Mouse (Mus musculus) forebrain, embryonic 11.5 days (tissue): ENCODE results near the gene Chchd6. TPM values are rescaled to one million over a fixed set of nuclear protein-coding genes. Genes with fewer than 3 reads are reported as not detected.

Experiments used
- ATAC-seq: fragments of 200-750 bp; cut with Nextera tagmentation; replicated peaks from 2 replicates; pipeline ENCODE4 v1.8.0; 2017; ENCODE audit warnings: moderate TSS enrichment; ENCODE audit not compliant: low FRiP score
- DNase-seq: peaks from one replicate; pipeline ENCODE4 v3.0.0-alpha.2; 2017; ENCODE audit warnings: low spot score
- H3K27ac ChIP-seq: fragments of 300-500 bp; sonication (generic); 2 replicates; pipeline ENCODE4 v1.5.1; 2014; ENCODE audit warnings: low read depth, low read length
- H3K27me3 ChIP-seq: fragments of 300-500 bp; sonication (generic); 2 replicates; pipeline ENCODE4 v1.6.1; 2014; ENCODE audit warnings: mild to moderate bottlenecking, low read length, mixed read lengths; ENCODE audit not compliant: control insufficient read depth, insufficient read depth
- H3K36me3 ChIP-seq: fragments of 300-500 bp; sonication (generic); 2 replicates; pipeline ENCODE4 v1.6.1; 2014; ENCODE audit warnings: mild to moderate bottlenecking, low read length, moderate library complexity, mixed read lengths; ENCODE audit not compliant: control insufficient read depth, insufficient read depth
- H3K4me1 ChIP-seq: fragments of 300-500 bp; sonication (generic); replicated peaks from 2 replicates; pipeline ENCODE4 v1.6.1; 2014; ENCODE audit warnings: low read length, mixed read lengths; ENCODE audit not compliant: control insufficient read depth, insufficient read depth
- H3K4me2 ChIP-seq: fragments of 300-500 bp; sonication (generic); 2 replicates; pipeline ENCODE4 v1.6.1; 2014; ENCODE audit warnings: low read depth, mild to moderate bottlenecking, low read length, moderate library complexity, mixed read lengths; ENCODE audit not compliant: severe bottlenecking
- H3K4me3 ChIP-seq: fragments of 300-500 bp; sonication (generic); 2 replicates; pipeline ENCODE4 v1.5.1; 2014; ENCODE audit warnings: low read depth, low read length
- H3K9ac ChIP-seq: fragments of 300-500 bp; sonication (generic); 2 replicates; pipeline ENCODE4 v1.6.1; 2014; ENCODE audit warnings: low read length
- H3K9me3 ChIP-seq: fragments of 300-500 bp; sonication (generic); 2 replicates; pipeline ENCODE4 v1.6.1; 2016; ENCODE audit warnings: low read length, mixed read lengths; ENCODE audit not compliant: control insufficient read depth
- WGBS: fragments of 180-500 bp; shearing (Covaris S2); extraction: QIAGEN DNeasy Blood & Tissue Kit; methylation state at CpG from one replicate; pipeline ENCODE4 v1.1.7; 2014; 5-methylcytosine and 5-hydroxymethylcytosine counted together
- polyA plus RNA-seq: library from polyadenylated mRNA; unstranded; fragments of >200 nt; fragmentation: Nextera tagmentation; extraction: Ambion mirVana; gene quantifications from 2 replicates; pipeline ENCODE4 v1.2.1, GENCODE M21; 2014

The Chchd6 gene
- polyA plus RNA-seq, 1 experiment from 2014 or later = 93.7 TPM

GRCm38 (mm10) chr6:89508725-89509124, 86.7 kb downstream of the Chchd6 start:
- Histone ChIP-seq H3K27ac (no peak overlapping the region), H3K36me3 (no peaks in the 10 kb centered on the region), H3K27me3 (no peaks in the 10 kb centered on the region), H3K9ac (no peak overlapping the region), H3K9me3 (no peaks in the 10 kb centered on the region), H3K4me2 (no peak overlapping the region), H3K4me1 (no peaks in the 10 kb centered on the region), H3K4me3 (no peak overlapping the region)
- 61% methylated on average over 2 of the region's 2 CpGs for whole genome bisulfite sequencing
- ATAC-seq = no peak
- no peak for DNase-seq

GRCm38 (mm10) chr6:89508263-89508662, 87.2 kb downstream of the Chchd6 start:
- H3K27ac ChIP-seq = no peak overlapping the region
- no peak overlapping the region for H3K4me3 ChIP-seq
- no peaks in the 10 kb centered on the region for H3K27me3 ChIP-seq
- DNase-seq = no peak
- H3K9me3 ChIP-seq = no peaks in the 10 kb centered on the region
- ATAC-seq = no peak
- no peaks in the 10 kb centered on the region for H3K36me3 ChIP-seq
- H3K4me2 ChIP-seq = no peak overlapping the region
- H3K4me1 ChIP-seq = no peaks in the 10 kb centered on the region
- H3K9ac ChIP-seq = no peak overlapping the region

DNA sequence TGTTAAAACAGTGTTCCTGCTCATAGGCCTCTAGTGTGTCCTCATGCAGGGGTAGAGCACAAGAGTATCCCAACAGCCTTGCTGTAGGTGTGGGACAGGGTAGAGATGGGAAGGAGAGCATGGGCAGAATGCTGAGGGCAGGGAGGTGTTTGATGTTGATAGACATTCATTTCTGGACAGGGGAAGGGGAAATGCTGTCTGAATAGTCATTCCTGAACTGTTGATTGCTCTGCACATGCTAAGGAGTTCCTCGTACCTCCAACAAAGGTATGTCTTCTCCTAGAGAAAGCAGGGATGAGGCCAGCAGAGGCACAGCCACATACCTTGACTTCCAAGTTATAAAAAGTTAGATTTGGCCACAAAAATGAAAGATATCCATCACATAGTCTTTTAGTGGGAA, 95.5 kb downstream of the Chchd6 start:
- H3K27ac ChIP-seq = no peak overlapping the region
- WGBS = 92% methylated on average over 1 of the region's 1 CpGs
- H3K9ac ChIP-seq = no peak overlapping the region
- no peaks in the 10 kb centered on the region for H3K4me1 ChIP-seq
- no peaks in the 10 kb centered on the region for H3K9me3 ChIP-seq
- no peak overlapping the region for H3K4me2 ChIP-seq
- no peaks in the 10 kb centered on the region for H3K27me3 ChIP-seq
- no peaks in the 10 kb centered on the region for H3K36me3 ChIP-seq
- no peak for DNase-seq
- no peak overlapping the region for H3K4me3 ChIP-seq
- ATAC-seq = no peak

DNA sequence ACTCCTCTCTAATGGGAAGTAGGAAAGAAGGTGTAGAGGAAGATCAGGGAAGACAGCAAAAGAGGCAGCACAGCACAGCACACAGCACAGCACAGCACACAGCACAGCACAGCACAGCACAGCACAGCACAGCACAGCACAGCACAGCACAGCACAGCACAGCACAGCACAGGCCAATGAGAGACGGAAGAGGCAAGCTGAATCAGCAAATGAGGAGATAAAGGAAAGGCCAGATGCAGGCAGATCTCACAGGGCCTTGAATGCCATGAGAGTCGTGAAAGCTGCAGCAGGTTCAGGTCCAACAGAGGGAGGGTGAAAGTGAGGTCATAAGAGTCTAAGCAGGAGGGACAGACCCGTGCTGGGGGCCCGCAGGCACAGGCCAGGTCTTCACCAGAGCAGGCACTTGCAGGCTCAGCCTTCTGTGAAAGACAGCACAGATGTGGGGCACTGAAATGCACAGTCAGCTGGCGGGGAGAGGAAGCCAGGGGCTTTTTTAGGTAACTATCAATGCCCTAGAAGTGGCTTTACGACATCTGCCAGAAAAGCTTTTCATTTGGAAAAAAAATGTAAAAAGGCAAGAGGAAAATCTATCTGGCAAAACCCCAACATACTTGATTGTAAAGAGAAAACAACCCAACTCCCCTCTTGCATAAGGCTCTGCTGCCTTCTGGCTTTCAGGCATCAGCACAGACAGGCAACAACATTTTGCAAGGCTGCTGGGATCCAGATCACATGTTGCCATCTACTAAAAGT, 96.5 kb downstream of the Chchd6 start:
- 67% methylated on average over 6 of the region's 6 CpGs for WGBS
- no peak for ATAC-seq

DNA sequence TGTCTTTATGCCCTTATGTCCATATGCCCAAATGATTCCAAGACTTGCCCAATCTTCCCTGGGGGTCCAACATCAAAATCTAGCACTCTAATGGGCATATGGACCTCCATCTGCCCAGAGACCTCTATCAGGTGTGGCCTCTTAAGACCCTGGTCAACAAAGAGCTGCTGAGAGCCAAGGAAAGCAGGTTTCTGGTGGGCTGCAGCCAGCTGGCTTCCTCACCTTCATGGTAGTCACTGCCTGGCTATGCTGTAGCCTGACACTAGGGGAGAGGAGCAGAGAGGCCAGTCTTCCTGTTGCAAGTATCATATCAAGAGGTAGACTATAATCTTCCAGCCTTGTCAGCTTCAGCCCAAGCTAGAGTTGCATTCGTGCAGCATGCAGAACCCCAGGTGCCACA, 98.5 kb downstream of the Chchd6 start:
- no peak overlapping the region for H3K4me3 ChIP-seq
- no peaks in the 10 kb centered on the region for H3K9me3 ChIP-seq
- no peaks in the 10 kb centered on the region for H3K4me1 ChIP-seq
- H3K27ac ChIP-seq = no peak overlapping the region
- H3K27me3 ChIP-seq = no peaks in the 10 kb centered on the region
- WGBS = 86% methylated on average over 1 of the region's 1 CpGs
- DNase-seq = no peak
- ATAC-seq = no peak
- no peak overlapping the region for H3K9ac ChIP-seq
- no peaks in the 10 kb centered on the region for H3K36me3 ChIP-seq
- no peak overlapping the region for H3K4me2 ChIP-seq

More for the DNA sequence above, 96.5 kb downstream of the Chchd6 start:
- Histone ChIP-seq H3K27me3 (no peaks in the 10 kb centered on the region), H3K9ac (no peak overlapping the region), H3K4me1 (no peaks in the 10 kb centered on the region), H3K36me3 (no peaks in the 10 kb centered on the region), H3K27ac (no peak overlapping the region), H3K4me2 (no peak overlapping the region), H3K9me3 (no peaks in the 10 kb centered on the region), H3K4me3 (no peak overlapping the region)
- no peak for DNase-seq

DNA sequence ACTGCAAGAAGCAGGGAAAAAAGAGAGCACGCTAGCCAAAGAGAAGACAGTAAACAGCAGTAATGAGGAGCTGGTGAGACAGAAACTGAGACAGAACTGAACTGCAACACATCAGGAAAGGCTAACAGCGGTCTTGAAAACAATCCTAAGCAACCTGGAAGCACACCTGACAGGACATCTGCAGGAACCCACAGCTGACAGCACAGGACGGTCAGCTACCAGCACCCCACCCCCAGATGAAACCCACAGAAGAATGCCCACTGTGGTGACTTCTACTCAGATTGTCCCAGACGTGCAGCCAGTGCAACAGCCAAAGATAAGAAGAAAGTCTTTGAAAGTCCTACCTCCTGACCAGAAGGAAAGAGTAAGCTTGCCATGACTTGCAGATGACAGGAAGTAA, 103.1 kb downstream of the Chchd6 start:
- DNase-seq (no peak), ATAC-seq (no peak)
- Histone ChIP-seq H3K4me3 (no peak overlapping the region), H3K27me3 (no peaks in the 10 kb centered on the region), H3K36me3 (no peaks in the 10 kb centered on the region), H3K4me1 (no peaks in the 10 kb centered on the region), H3K9ac (no peak overlapping the region), H3K27ac (no peak overlapping the region), H3K4me2 (no peak overlapping the region), H3K9me3 (no peaks in the 10 kb centered on the region)
- WGBS = 92% methylated on average over 4 of the region's 4 CpGs

DNA sequence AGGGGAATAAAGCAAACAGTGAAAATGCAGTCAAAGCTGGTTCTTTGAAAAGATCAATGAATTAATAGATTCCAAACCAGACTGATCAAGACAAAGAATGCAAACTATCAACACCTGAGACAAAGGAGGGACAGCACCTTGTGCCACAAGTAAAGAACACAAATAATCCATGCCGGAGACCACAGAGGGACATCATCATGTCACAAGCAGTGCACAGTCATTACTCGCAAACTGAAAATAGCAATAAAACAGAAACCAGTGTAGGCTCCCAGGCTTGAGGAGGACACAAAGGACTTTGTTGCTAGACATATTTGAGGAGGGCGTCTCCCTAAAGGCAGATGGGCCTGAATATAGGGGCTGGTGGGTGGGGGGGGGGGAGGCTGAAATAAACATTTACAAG, 105.1 kb downstream of the Chchd6 start:
- Histone ChIP-seq H3K27me3 (no peaks in the 10 kb centered on the region), H3K4me1 (no peaks in the 10 kb centered on the region), H3K4me3 (no peak overlapping the region), H3K9ac (no peak overlapping the region), H3K4me2 (no peak overlapping the region), H3K9me3 (no peaks in the 10 kb centered on the region), H3K27ac (no peak overlapping the region), H3K36me3 (no peaks in the 10 kb centered on the region)
- DNase-seq = no peak
- WGBS = 92% methylated on average over 3 of the region's 3 CpGs
- ATAC-seq = no peak

- Histone ChIP-seq H3K27ac (no peak overlapping the region), H3K4me1 (no peaks in the 10 kb centered on the region), H3K9me3 (no peaks in the 10 kb centered on the region), H3K4me3 (no peak overlapping the region), H3K4me2 (no peak overlapping the region), H3K27me3 (no peaks in the 10 kb centered on the region), H3K9ac (no peak overlapping the region), H3K36me3 (no peaks in the 10 kb centered on the region)
- WGBS = 87% methylated on average over 1 of the region's 1 CpGs
- no peak for ATAC-seq
- DNase-seq = no peak
Measured at GRCm38 (mm10) chr6:89489533-89489932, 105.9 kb downstream of the Chchd6 start.

GRCm38 (mm10) chr6:89486055-89486454, 109.4 kb downstream of the Chchd6 start:
- Histone ChIP-seq H3K9ac (no peak overlapping the region), H3K4me3 (no peak overlapping the region), H3K4me2 (no peak overlapping the region), H3K9me3 (no peaks in the 10 kb centered on the region), H3K27me3 (no peaks in the 10 kb centered on the region), H3K27ac (no peak overlapping the region), H3K36me3 (no peaks in the 10 kb centered on the region), H3K4me1 (no peaks in the 10 kb centered on the region)
- WGBS = 62% methylated on average over 4 of the region's 4 CpGs
- ATAC-seq = no peak
- no peak for DNase-seq
